Mouse (Mus musculus) adipocyte (in vitro differentiated cells): ENCODE measurements around the gene Bicra.
A peak's percentile ranks its signal among the peaks of the same experiment; 100 is the strongest.

Source experiments
- DNase-seq: peaks from one replicate; pipeline ENCODE4 v3.0.0-alpha.2; 2016; ENCODE audit warnings: low spot score

Gene Bicra

GRCm38 (mm10) chr7:15945721-15946536 is 101.8 kb downstream of the Bicra start, which contains the start of gene Nop53:
Nop53 (minus strand) TSS chr7:15946074.
- DNase-seq, result peak; percentile 96

- no peak for DNase-seq
Measured at GRCm38 (mm10) chr7:15945211-15945610, 102.5 kb downstream of the Bicra start.

GRCm38 (mm10) chr7:15944311-15944710 is 103.4 kb downstream of the Bicra start:
- DNase-seq, result no peak

- no peak for DNase-seq
Measured at GRCm38 (mm10) chr7:15938621-15939020, 109.1 kb downstream of the Bicra start.

GRCm38 (mm10) chr7:15937491-15937890 is 110.2 kb downstream of the Bicra start:
- no peak for DNase-seq

- no peak for DNase-seq
Measured at GRCm38 (mm10) chr7:15933437-15934359, 114.0 kb downstream of the Bicra start.

- DNase-seq, result no peak
Measured at GRCm38 (mm10) chr7:15931635-15932034, 116.1 kb downstream of the Bicra start.

- DNase-seq, result no peak
Measured at GRCm38 (mm10) chr7:15930543-15930942, 117.2 kb downstream of the Bicra start.

- peak; percentile 64 for DNase-seq
Measured at GRCm38 (mm10) chr7:15929910-15930309, 117.8 kb downstream of the Bicra start.

GRCm38 (mm10) chr7:15922220-15922773 is 125.4 kb downstream of the Bicra start, which contains the start of gene Selenow:
Selenow (minus strand) TSS chr7:15922402.
- peak; percentile 86 for DNase-seq

GRCm38 (mm10) chr7:15921796-15922195 is 125.9 kb downstream of the Bicra start:
- DNase-seq, result peak; percentile 41
